In the genomic region with DNA sequence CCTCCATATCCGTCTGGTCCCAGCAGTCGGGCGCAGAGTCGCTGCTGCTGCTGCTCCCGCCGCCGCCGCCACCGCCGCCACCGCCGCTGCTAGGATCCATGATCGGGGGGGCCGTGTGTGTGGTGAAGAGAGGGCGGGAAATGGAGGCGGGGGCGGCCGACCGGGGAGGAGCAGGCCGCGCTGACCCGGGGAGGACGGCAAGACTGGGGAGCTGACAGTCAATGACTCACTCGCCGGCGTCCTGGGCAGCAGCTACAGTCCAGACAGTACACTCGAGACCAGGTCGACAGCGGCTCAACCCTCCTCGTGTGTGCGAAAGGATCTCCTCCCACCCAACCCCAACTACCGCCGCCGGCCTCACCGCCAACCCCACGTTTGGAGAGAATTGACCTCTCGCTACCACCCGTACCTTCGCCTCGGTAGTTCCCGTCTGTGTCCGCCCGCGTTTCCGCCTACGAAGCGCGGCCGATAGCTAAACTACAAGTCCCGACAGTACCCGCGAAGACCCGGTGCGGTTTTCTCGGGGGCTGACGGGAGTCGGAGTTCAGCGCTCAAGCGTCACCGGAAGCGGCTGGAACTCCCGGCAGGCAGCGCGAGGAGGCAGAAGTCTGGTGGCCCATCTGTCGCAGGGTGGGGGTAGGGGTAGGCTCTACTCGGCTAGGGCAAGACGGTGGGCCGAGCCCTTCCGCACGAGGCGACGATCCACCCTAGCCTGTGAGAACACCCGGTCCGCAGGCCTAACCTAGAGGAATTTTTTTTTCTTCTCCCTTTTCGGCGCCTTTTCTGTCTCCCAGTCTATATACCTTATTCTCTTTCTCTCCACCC, we compare ENCODE assay signal across 8 mouse cellular contexts. TPM values are rescaled to one million over a fixed set of nuclear protein-coding genes. Genes with fewer than 3 reads are reported as not detected.
DNase-seq lines count a peak whose midpoint lies in the region; ATAC-seq and TF ChIP-seq lines count a peak whose summit lies in the region.

TSS of gene Gspt1 (minus strand) at position 428 of the 825 bp plus-strand sequence.

- peak; percentile 97 for ATAC-seq in embryonic facial prominence, embryonic 15.5 days (ENCODE audit: insufficient number of reproducible peaks, low FRiP score, low TSS enrichment, low read depth)
- ATAC-seq in limb, embryonic 14.5 days (ENCODE audit: low FRiP score, low read depth): peak; percentile 98
- ATAC-seq in midbrain, postnatal 0 days (ENCODE audit: low FRiP score): peak; percentile 96

- peak; percentile 99 for DNase-seq in 416B (ENCODE audit: low read depth)
- DNase-seq in heart, adult 8-10 months (ENCODE audit: low spot score): peak; percentile 99
- DNase-seq in kidney, adult 9 months: peak; percentile 99
- DNase-seq in limb, embryonic 14.5 days (ENCODE audit: low spot score): peak; percentile 98
- peak; percentile 99 for DNase-seq in midbrain, postnatal 0 days (ENCODE audit: low spot score)
- peak; percentile 93 to 98 for DNase-seq in spleen, postnatal 14 days (ENCODE audit: low spot score in 2 of 2)

- no peaks in the 10 kb centered on the region for H3K27me3 ChIP-seq in embryonic facial prominence, embryonic 15.5 days
- H3K27me3 ChIP-seq in limb, embryonic 14.5 days (ENCODE audit: control insufficient read depth, insufficient read depth, low read length): no peaks in the 10 kb centered on the region
- no peaks in the 10 kb centered on the region for H3K27me3 ChIP-seq in midbrain, postnatal 0 days (ENCODE audit: insufficient read depth, low read length)

- under 1% methylated on average over 72 of the region's 76 CpGs for WGBS in bone marrow, adult 2 months
- under 1% methylated on average over 75 of the region's 76 CpGs for WGBS in embryonic facial prominence, embryonic 15.5 days
- WGBS in limb, embryonic 14.5 days: 2% methylated on average over 62 of the region's 76 CpGs
- WGBS in midbrain, postnatal 0 days: under 1% methylated on average over 67 of the region's 76 CpGs

- no peak for TF ChIP-seq CTCF in bone marrow, adult 2 months (IDR thresholded peaks at IDR 0.05; ENCODE audit: control insufficient read depth, insufficient read depth, low read length)
- TF ChIP-seq CTCF in midbrain, postnatal 0 days (IDR thresholded peaks at IDR 0.05): no peak; the same call in 1 of the 2 replicates

- no peaks in the 10 kb centered on the region for H3K9me3 ChIP-seq in embryonic facial prominence, embryonic 15.5 days (replicated peaks)
- H3K9me3 ChIP-seq in limb, embryonic 14.5 days (ENCODE audit: control insufficient read depth, low read length): no peaks in the 10 kb centered on the region
- H3K9me3 ChIP-seq in midbrain, postnatal 0 days (ENCODE audit: low read length): no peaks in the 10 kb centered on the region

- peak; percentile 84 for TF ChIP-seq POLR2A in bone marrow, adult 2 months (IDR thresholded peaks at IDR 0.05; ENCODE audit: borderline replicate concordance, control insufficient read depth, low read depth, low read length)
- peak; percentile 98 for TF ChIP-seq POLR2A in limb, embryonic 14.5 days (IDR thresholded peaks at IDR 0.05; ENCODE audit: borderline replicate concordance, extremely low read depth, insufficient read depth, insufficient read length)

- peak within 1 kb of the TSS; percentile 67 for H3K4me2 ChIP-seq in embryonic facial prominence, embryonic 15.5 days (replicated peaks)
- H3K4me2 ChIP-seq in limb, embryonic 14.5 days (replicated peaks; ENCODE audit: low read depth, low read length, severe bottlenecking): peak within 1 kb of the TSS; percentile 68
- H3K4me2 ChIP-seq in midbrain, postnatal 0 days (ENCODE audit: low read depth, low read length, poor library complexity, severe bottlenecking): peak within 1 kb of the TSS; percentile 96

- H3K4me3 ChIP-seq in bone marrow, adult 2 months (replicated peaks; ENCODE audit: control insufficient read depth, low read depth, low read length): peak within 1 kb of the TSS; percentile 91
- peak within 1 kb of the TSS; percentile 98 for H3K4me3 ChIP-seq in embryonic facial prominence, embryonic 15.5 days (replicated peaks)
- peak within 1 kb of the TSS; percentile 99 for H3K4me3 ChIP-seq in limb, embryonic 14.5 days (replicated peaks; ENCODE audit: low read length)
- H3K4me3 ChIP-seq in midbrain, postnatal 0 days (ENCODE audit: low read depth, low read length): peak within 1 kb of the TSS; percentile 94

- peak within 1 kb of the TSS; percentile 78 for H3K9ac ChIP-seq in embryonic facial prominence, embryonic 15.5 days
- peak within 1 kb of the TSS; percentile 91 for H3K9ac ChIP-seq in limb, embryonic 14.5 days (ENCODE audit: low read depth, low read length, severe bottlenecking)
- peak within 1 kb of the TSS; percentile 82 for H3K9ac ChIP-seq in midbrain, postnatal 0 days (replicated peaks; ENCODE audit: low read length, poor library complexity, severe bottlenecking)

- H3K4me1 ChIP-seq in bone marrow, adult 2 months (ENCODE audit: control insufficient read depth, insufficient read depth, low read length): no peaks in the 10 kb centered on the region; the same call in 1 of the 2 replicates
- H3K4me1 ChIP-seq in embryonic facial prominence, embryonic 15.5 days: peaks cover 15% of the 10 kb centered on the region
- H3K4me1 ChIP-seq in limb, embryonic 14.5 days (ENCODE audit: control insufficient read depth, insufficient read depth, low read length): peaks cover 13% of the 10 kb centered on the region
- H3K4me1 ChIP-seq in midbrain, postnatal 0 days (ENCODE audit: insufficient read depth, low read length): no peaks in the 10 kb centered on the region

- peak within 1 kb of the TSS; percentile 71 for H3K27ac ChIP-seq in bone marrow, adult 2 months (ENCODE audit: control insufficient read depth, insufficient read depth, low read depth, low read length, poor library complexity)
- peak within 1 kb of the TSS; percentile 96 for H3K27ac ChIP-seq in embryonic facial prominence, embryonic 15.5 days (replicated peaks)
- H3K27ac ChIP-seq in limb, embryonic 14.5 days (replicated peaks; ENCODE audit: low read depth, low read length): peak within 1 kb of the TSS; percentile 90
- peak within 1 kb of the TSS; percentile 94 for H3K27ac ChIP-seq in midbrain, postnatal 0 days (ENCODE audit: low read depth, low read length)

- H3K36me3 ChIP-seq in embryonic facial prominence, embryonic 15.5 days: no peaks in the 10 kb centered on the region
- no peaks in the 10 kb centered on the region for H3K36me3 ChIP-seq in limb, embryonic 14.5 days (ENCODE audit: control insufficient read depth, insufficient read depth, low read length)
- H3K36me3 ChIP-seq in midbrain, postnatal 0 days (ENCODE audit: insufficient read depth, low read length): no peaks in the 10 kb centered on the region

RNA-seq across cellular contexts. Expression of gene Gspt1, which starts in this region (rescaled TPM):
- 51.0 and 78.9 TPM in 2 replicates for polyA plus RNA-seq in bone marrow, adult 2 months (2011; ENCODE audit: insufficient read depth, insufficient read length, low replicate concordance, missing spikeins)
- polyA plus RNA-seq in embryonic facial prominence, embryonic 15.5 days (2015; fragmentation: Nextera tagmentation; extraction: Ambion mirVana): 77.0 and 77.7 TPM in 2 replicates
- 10 to 100 TPM; 58.1 to 67.9 (median 61.7) TPM for total RNA-seq in heart, adult 8-10 months (2022)
- 57.3 and 69.9 TPM in 2 replicates for polyA plus RNA-seq in limb, embryonic 14.5 days (2012; rRNA removed)
- polyA plus RNA-seq in limb, embryonic 14.5 days (2014; fragmentation: Nextera tagmentation; extraction: Ambion mirVana): 96.0 and 98.1 TPM in 2 replicates
- total RNA-seq in midbrain, postnatal 0 days (2014; rRNA removed): 60.9 and 74.1 TPM in 2 replicates
- polyA plus RNA-seq in midbrain, postnatal 0 days (2015; fragmentation: Nextera tagmentation; extraction: Ambion mirVana): 36.4 and 39.0 TPM in 2 replicates

Comparison
In these comparisons a context has a peak if more than half of its experiments do, and no peak if none do; other contexts are left out.
1. Peak in every context shown above with its lines: DNase-seq, ATAC-seq, H3K4me3 ChIP-seq and H3K27ac ChIP-seq.